In the genomic region with DNA sequence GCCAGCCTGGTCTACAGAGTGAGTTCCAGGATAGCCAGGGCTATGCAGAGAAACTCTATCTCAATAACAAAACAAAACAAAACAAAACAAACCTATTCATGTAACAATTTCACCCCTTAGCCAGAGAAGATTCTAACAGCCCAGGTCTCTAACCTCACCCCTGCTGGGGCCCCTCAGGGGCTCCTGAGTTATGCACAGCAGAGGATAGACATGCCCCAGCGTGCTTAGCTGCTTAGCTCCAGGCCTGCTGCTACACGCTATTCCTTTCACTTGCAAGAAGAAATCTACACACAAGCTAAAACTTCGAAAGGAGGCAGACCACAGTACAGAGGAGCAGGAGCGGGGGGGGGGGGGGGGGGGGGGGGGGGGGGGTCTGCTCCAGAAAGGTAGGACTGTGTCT, we compare ENCODE assay signal across 21 mouse cellular contexts. TPM values are rescaled to one million over a fixed set of nuclear protein-coding genes. Genes with fewer than 3 reads are reported as not detected.
DNase-seq lines count a peak whose midpoint lies in the region; ATAC-seq and TF ChIP-seq lines count a peak whose summit lies in the region.
"Had no signal": no experiment of that assay in that cellular context is flagged by ENCODE, and none has a peak within 500 bp of the region (broad histone marks: within the 10 kb centered on the region; RNA-seq: fewer than 3 reads in every experiment).

No protein-coding gene starts in this region.

- 61% methylated on average over 3 of the region's 4 CpGs for WGBS in forebrain, embryonic 10.5 days
- whole genome bisulfite sequencing in forebrain, embryonic 11.5 days, result 68% methylated on average over 3 of the region's 4 CpGs
- WGBS in embryonic facial prominence, embryonic 10.5 days, result 57% methylated on average over 3 of the region's 4 CpGs
- 37% methylated on average over 2 of the region's 4 CpGs for WGBS in limb, embryonic 14.5 days

- H3K27ac ChIP-seq in forebrain, embryonic 10.5 days, result 0 out of 2 replicates have a peak overlapping the region, but pooled peaks have one; percentile 65
- H3K27ac ChIP-seq in forebrain, embryonic 11.5 days (ENCODE audit: low read depth, low read length), result no peak overlapping the region
- 0 out of 2 replicates have a peak overlapping the region, but pooled peaks have one; percentile 79 for H3K27ac ChIP-seq in embryonic facial prominence, embryonic 10.5 days (replicated peaks)
- H3K27ac ChIP-seq in limb, embryonic 14.5 days (replicated peaks; ENCODE audit: low read depth, low read length), result no peak overlapping the region
- H3K27ac ChIP-seq: heart, embryonic 15.5 days; hindbrain, embryonic 12.5 days; liver, embryonic 14.5 days; neural tube, embryonic 12.5 days had no signal

- no peak for DNase-seq in forebrain, embryonic 10.5 days (ENCODE audit: extremely low spot score, low spot score)
- no peak for DNase-seq in forebrain, embryonic 11.5 days (ENCODE audit: low spot score)
- DNase-seq in thymus, postnatal 0 days (ENCODE audit: low spot score), result peak; percentile 26
- DNase-seq in thymus, postnatal 36 days, result no peak
- peak; percentile 70 for DNase-seq in embryonic facial prominence, embryonic 10.5 days (ENCODE audit: low spot score)
- DNase-seq in limb, embryonic 14.5 days (ENCODE audit: low spot score), result peak; percentile 71
- no peak for DNase-seq in ovary, adult 18-20 months (ENCODE audit: low spot score)
- DNase-seq in c-Kit-positive CD71-positive TER-119-positive erythroid progenitor cells, embryonic 14.5 days (ENCODE audit: low spot score), result no peak
- DNase-seq: cerebellum, adult 11 months; cerebellum, postnatal 14 days; kidney, adult 9 months; layer of hippocampus, postnatal 36 days; lung, postnatal 10 days had no signal

- H3K9ac ChIP-seq in forebrain, embryonic 11.5 days (ENCODE audit: low read length), result no peak overlapping the region
- H3K9ac ChIP-seq in limb, embryonic 14.5 days (ENCODE audit: low read depth, low read length, severe bottlenecking), result no peak overlapping the region
- H3K9ac ChIP-seq: heart, embryonic 15.5 days; hindbrain, embryonic 12.5 days; liver, embryonic 14.5 days; neural tube, embryonic 12.5 days had no signal

- peaks cover 64% of the 10 kb centered on the region for H3K4me1 ChIP-seq in forebrain, embryonic 10.5 days
- peaks cover 3% of the 10 kb centered on the region; the same call in 1 of the 2 replicates for H3K4me1 ChIP-seq in forebrain, embryonic 11.5 days (replicated peaks; ENCODE audit: control insufficient read depth, insufficient read depth, low read length)
- peaks cover 68% of the 10 kb centered on the region for H3K4me1 ChIP-seq in embryonic facial prominence, embryonic 10.5 days
- H3K4me1 ChIP-seq in limb, embryonic 14.5 days (ENCODE audit: control insufficient read depth, insufficient read depth, low read length), result peaks cover 7% of the 10 kb centered on the region; the same call in 1 of the 2 replicates

- H3K9me3 ChIP-seq in forebrain, embryonic 10.5 days, result no peaks in the 10 kb centered on the region
- H3K9me3 ChIP-seq in forebrain, embryonic 11.5 days (ENCODE audit: control insufficient read depth, low read length), result no peaks in the 10 kb centered on the region
- no peaks in the 10 kb centered on the region for H3K9me3 ChIP-seq in embryonic facial prominence, embryonic 10.5 days
- no peaks in the 10 kb centered on the region for H3K9me3 ChIP-seq in limb, embryonic 14.5 days (ENCODE audit: control insufficient read depth, low read length)
- H3K9me3 ChIP-seq: heart, embryonic 15.5 days; hindbrain, embryonic 12.5 days; megakaryocyte, embryonic 14.5 days; neural tube, embryonic 12.5 days had no signal

- TF ChIP-seq POLR2A in limb, embryonic 14.5 days (IDR thresholded peaks at IDR 0.05; ENCODE audit: borderline replicate concordance, extremely low read depth, insufficient read depth, insufficient read length), result no peak

- H3K4me2 ChIP-seq in forebrain, embryonic 11.5 days (ENCODE audit: low read depth, low read length, severe bottlenecking), result no peak overlapping the region
- H3K4me2 ChIP-seq in limb, embryonic 14.5 days (replicated peaks; ENCODE audit: low read depth, low read length, severe bottlenecking), result no peak overlapping the region
- H3K4me2 ChIP-seq: heart, embryonic 15.5 days; hindbrain, embryonic 12.5 days; neural tube, embryonic 12.5 days had no signal

- no peak for ATAC-seq in forebrain, embryonic 11.5 days (replicated peaks; ENCODE audit: low FRiP score)
- ATAC-seq in limb, embryonic 14.5 days (ENCODE audit: low FRiP score, low read depth), result no peak
- ATAC-seq: forebrain, embryonic 14.5 days; inflammation-experienced regulatory T-cells, adult 6 months; Patski had no signal

- no peak overlapping the region for H3K4me3 ChIP-seq in forebrain, embryonic 10.5 days
- H3K4me3 ChIP-seq in forebrain, embryonic 11.5 days (ENCODE audit: low read depth, low read length), result no peak overlapping the region
- no peak overlapping the region for H3K4me3 ChIP-seq in embryonic facial prominence, embryonic 10.5 days
- no peak overlapping the region for H3K4me3 ChIP-seq in limb, embryonic 14.5 days (replicated peaks; ENCODE audit: low read length)
- H3K4me3 ChIP-seq: heart, embryonic 15.5 days; hindbrain, embryonic 12.5 days; megakaryocyte, embryonic 14.5 days; neural tube, embryonic 12.5 days had no signal

- no peaks in the 10 kb centered on the region for H3K36me3 ChIP-seq in forebrain, embryonic 10.5 days (replicated peaks)
- no peaks in the 10 kb centered on the region for H3K36me3 ChIP-seq in forebrain, embryonic 11.5 days (ENCODE audit: control insufficient read depth, insufficient read depth, low read length)
- no peaks in the 10 kb centered on the region for H3K36me3 ChIP-seq in embryonic facial prominence, embryonic 10.5 days (replicated peaks)
- H3K36me3 ChIP-seq in limb, embryonic 14.5 days (ENCODE audit: control insufficient read depth, insufficient read depth, low read length), result no peaks in the 10 kb centered on the region
- H3K36me3 ChIP-seq: heart, embryonic 15.5 days; hindbrain, embryonic 12.5 days; neural tube, embryonic 12.5 days had no signal

- no peaks in the 10 kb centered on the region for H3K27me3 ChIP-seq in forebrain, embryonic 10.5 days (ENCODE audit: poor library complexity, severe bottlenecking)
- H3K27me3 ChIP-seq in forebrain, embryonic 11.5 days (ENCODE audit: control insufficient read depth, insufficient read depth, low read length), result no peaks in the 10 kb centered on the region
- H3K27me3 ChIP-seq in embryonic facial prominence, embryonic 10.5 days (replicated peaks; ENCODE audit: low read depth, poor library complexity, severe bottlenecking), result no peaks in the 10 kb centered on the region
- H3K27me3 ChIP-seq in limb, embryonic 14.5 days (ENCODE audit: control insufficient read depth, insufficient read depth, low read length), result no peaks in the 10 kb centered on the region
- H3K27me3 ChIP-seq: heart, embryonic 15.5 days; hindbrain, embryonic 12.5 days; megakaryocyte, embryonic 14.5 days; neural tube, embryonic 12.5 days; Patski had no signal

RNA-seq across cellular contexts. Expression of gene Zmynd8, which starts 4.3 kb away (rescaled TPM):
- polyA plus RNA-seq in forebrain, embryonic 10.5 days (2016; fragmentation: Nextera tagmentation; extraction: Ambion mirVana), result 60.2 and 64.4 TPM in 2 replicates
- polyA plus RNA-seq in forebrain, embryonic 11.5 days (2014; fragmentation: Nextera tagmentation; extraction: Ambion mirVana), result 54.3 and 61.5 TPM in 2 replicates
- polyA plus RNA-seq in thymus, postnatal 0 days (2015; fragmentation: Nextera tagmentation; extraction: Ambion mirVana), result 38.8 and 46.7 TPM in 2 replicates
- 68.1 and 69.9 TPM in 2 replicates for polyA plus RNA-seq in embryonic facial prominence, embryonic 10.5 days (2016; fragmentation: Nextera tagmentation; extraction: Ambion mirVana)
- 47.6 and 49.5 TPM in 2 replicates for polyA plus RNA-seq in limb, embryonic 14.5 days (2012; rRNA removed)
- polyA plus RNA-seq in limb, embryonic 14.5 days (2014; fragmentation: Nextera tagmentation; extraction: Ambion mirVana), result 30.2 and 39.8 TPM in 2 replicates

Comparison
In these comparisons a context has a peak if more than half of its experiments do, and no peak if none do; other contexts are left out.
1. DNase-seq: peak in thymus, postnatal 0 days (single experiment), embryonic facial prominence, embryonic 10.5 days (single experiment) and limb, embryonic 14.5 days (single experiment); none in forebrain, embryonic 10.5 days (single experiment), forebrain, embryonic 11.5 days (single experiment), thymus, postnatal 36 days (0 of 2), ovary, adult 18-20 months (single experiment) and c-Kit-positive CD71-positive TER-119-positive erythroid progenitor cells, embryonic 14.5 days (single experiment).
2. H3K27ac ChIP-seq: peak in forebrain, embryonic 10.5 days (single experiment) and embryonic facial prominence, embryonic 10.5 days (single experiment); none in forebrain, embryonic 11.5 days (single experiment) and limb, embryonic 14.5 days (single experiment).